30 mouse cellular contexts compared by ENCODE assay signal in the genomic region with DNA sequence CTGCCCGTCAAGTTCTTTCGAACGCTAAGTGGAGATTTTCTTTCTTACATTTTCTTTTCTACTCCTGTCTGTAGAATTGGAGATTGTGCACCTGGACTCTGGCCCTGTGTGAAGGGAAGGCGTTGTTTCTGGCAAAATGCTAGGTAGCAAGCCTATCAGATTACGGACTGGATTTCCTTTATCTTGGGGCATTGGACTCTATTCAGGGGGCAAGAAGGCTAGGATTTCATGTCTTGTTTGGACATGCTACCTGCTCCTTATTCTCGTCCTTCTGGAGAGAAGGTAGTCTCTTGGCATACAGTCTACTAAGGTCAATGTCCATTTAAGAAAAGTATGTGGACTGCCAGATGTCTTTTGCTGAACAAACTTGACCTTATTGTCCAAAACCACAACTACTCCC. TPM values are rescaled to one million over a fixed set of nuclear protein-coding genes. Genes with fewer than 3 reads are reported as not detected.
DNase-seq lines count a peak whose midpoint lies in the region; ATAC-seq and TF ChIP-seq lines count a peak whose summit lies in the region.
"Had no signal": no experiment of that assay in that cellular context is flagged by ENCODE, and none has a peak within 500 bp of the region (broad histone marks: within the 10 kb centered on the region; RNA-seq: fewer than 3 reads in every experiment).

No protein-coding gene starts in this region.

- H3K79me2 ChIP-seq in heart, adult 2 months (replicated peaks; ENCODE audit: control insufficient read depth, insufficient read depth, low read length), result no peaks in the 10 kb centered on the region

- WGBS in heart, adult 2 months, result 50% methylated on average over 6 of the region's 6 CpGs
- 39% methylated on average over 6 of the region's 6 CpGs for WGBS in kidney, postnatal 0 days
- WGBS in kidney, embryonic 14.5 days, result 46% methylated on average over 6 of the region's 6 CpGs
- 37% methylated on average over 6 of the region's 6 CpGs for WGBS in intestine, postnatal 0 days

- H3K27ac ChIP-seq in heart, adult 2 months, result peak overlapping the region; percentile 82
- H3K27ac ChIP-seq in kidney, postnatal 0 days, result no peak overlapping the region
- no peak overlapping the region for H3K27ac ChIP-seq in kidney, embryonic 14.5 days (ENCODE audit: low read depth, low read length)
- H3K27ac ChIP-seq in intestine, postnatal 0 days (ENCODE audit: low read depth, low read length), result no peak overlapping the region
- H3K27ac ChIP-seq: embryonic facial prominence, embryonic 12.5 days; forebrain, embryonic 15.5 days; heart, embryonic 13.5 days; liver, embryonic 12.5 days; stomach, postnatal 0 days had no signal

- H3K9ac ChIP-seq in heart, adult 2 months (ENCODE audit: low read depth, low read length), result no peak overlapping the region
- H3K9ac ChIP-seq in kidney, postnatal 0 days (ENCODE audit: low read depth, low read length), result no peak overlapping the region
- no peak overlapping the region for H3K9ac ChIP-seq in kidney, embryonic 14.5 days (ENCODE audit: low read depth, low read length)
- H3K9ac ChIP-seq in intestine, postnatal 0 days (ENCODE audit: low read depth, low read length), result no peak overlapping the region
- H3K9ac ChIP-seq: embryonic facial prominence, embryonic 12.5 days; forebrain, embryonic 15.5 days; heart, embryonic 13.5 days; liver, embryonic 12.5 days; liver, postnatal 0 days had no signal

- no peaks in the 10 kb centered on the region for H3K9me3 ChIP-seq in kidney, postnatal 0 days (replicated peaks; ENCODE audit: low read length)
- no peaks in the 10 kb centered on the region for H3K9me3 ChIP-seq in kidney, embryonic 14.5 days (ENCODE audit: control insufficient read depth, low read length)
- no peaks in the 10 kb centered on the region for H3K9me3 ChIP-seq in intestine, postnatal 0 days (ENCODE audit: control insufficient read depth)
- H3K9me3 ChIP-seq: embryonic facial prominence, embryonic 12.5 days; forebrain, embryonic 15.5 days; heart, embryonic 13.5 days; liver, embryonic 12.5 days had no signal

- DNase-seq in heart, adult 2 months, result no peak
- no peak for DNase-seq in heart, postnatal 25 days (ENCODE audit: low spot score)
- peak; percentile 8 for DNase-seq in kidney, adult 11 months
- DNase-seq in kidney, postnatal 10 days, result no peak
- DNase-seq in kidney, postnatal 0 days (ENCODE audit: low spot score), result peak; percentile 20
- no peak for DNase-seq in urinary bladder, adult 18-20 months (ENCODE audit: low spot score in 2 of 2)
- DNase-seq: adrenal gland, postnatal 14 days; cerebellum, adult 11-12 months; cerebellum, adult 9-11 months; embryo, embryonic 11 days; layer of hippocampus, postnatal 36 days; left cerebral cortex, postnatal 4 days; liver, postnatal 0 days; lung, postnatal 36 days; right cerebral cortex, postnatal 25 days; spleen, adult 18-20 months; thymus, adult 18-20 months; thymus, postnatal 25 days had no signal

- H3K27me3 ChIP-seq in heart, adult 2 months (ENCODE audit: control insufficient read depth, insufficient read depth, low read length), result no peaks in the 10 kb centered on the region
- no peaks in the 10 kb centered on the region; the same call in 1 of the 2 replicates for H3K27me3 ChIP-seq in kidney, postnatal 0 days (ENCODE audit: insufficient read depth, low read length)
- peaks cover 10% of the 10 kb centered on the region; the same call in 1 of the 2 replicates for H3K27me3 ChIP-seq in kidney, embryonic 14.5 days (ENCODE audit: control insufficient read depth, insufficient read depth, low read length)
- no peaks in the 10 kb centered on the region for H3K27me3 ChIP-seq in intestine, postnatal 0 days (replicated peaks; ENCODE audit: control insufficient read depth, insufficient read depth, low read length)
- H3K27me3 ChIP-seq: embryonic facial prominence, embryonic 12.5 days; forebrain, embryonic 15.5 days; heart, embryonic 13.5 days; liver, embryonic 12.5 days had no signal

- intact Hi-C loops in heart, adult 2 months (cut with DNase I), result no loop called here
- intact Hi-C loops in heart, postnatal 25 days (cut with DNase I), result no loop called here

- H3K4me2 ChIP-seq in kidney, postnatal 0 days (ENCODE audit: low read length), result no peak overlapping the region
- H3K4me2 ChIP-seq in kidney, embryonic 14.5 days (replicated peaks; ENCODE audit: low read depth, low read length), result no peak overlapping the region
- peak overlapping the region; percentile 28; the same call in 1 of the 2 replicates for H3K4me2 ChIP-seq in intestine, postnatal 0 days (replicated peaks; ENCODE audit: low read depth)
- H3K4me2 ChIP-seq: embryonic facial prominence, embryonic 12.5 days; forebrain, embryonic 15.5 days; heart, embryonic 13.5 days; liver, embryonic 12.5 days; midbrain, embryonic 11.5 days had no signal

- no peak for ATAC-seq in kidney, postnatal 0 days (replicated peaks; ENCODE audit: low FRiP score, low read depth)
- no peak for ATAC-seq in kidney, embryonic 14.5 days (ENCODE audit: low FRiP score, low TSS enrichment)
- no peak for ATAC-seq in intestine, postnatal 0 days
- ATAC-seq: forebrain, embryonic 15.5 days; hindbrain, embryonic 16.5 days; liver, embryonic 12.5 days; liver, postnatal 0 days; midbrain, embryonic 16.5 days; Patski had no signal

- peaks cover 5% of the 10 kb centered on the region; the same call in 1 of the 2 replicates for H3K36me3 ChIP-seq in heart, adult 2 months (ENCODE audit: control insufficient read depth, insufficient read depth, low read length)
- H3K36me3 ChIP-seq in kidney, postnatal 0 days (ENCODE audit: insufficient read depth, low read length), result no peaks in the 10 kb centered on the region
- no peaks in the 10 kb centered on the region for H3K36me3 ChIP-seq in kidney, embryonic 14.5 days (ENCODE audit: control insufficient read depth, insufficient read depth, low read length)
- H3K36me3 ChIP-seq in intestine, postnatal 0 days (ENCODE audit: control insufficient read depth, insufficient read depth), result no peaks in the 10 kb centered on the region
- H3K36me3 ChIP-seq: embryonic facial prominence, embryonic 12.5 days; forebrain, embryonic 15.5 days; heart, embryonic 13.5 days; liver, embryonic 12.5 days had no signal

- H3K4me3 ChIP-seq in heart, adult 2 months, result peak overlapping the region; percentile 11; the same call in 1 of the 2 replicates
- no peak overlapping the region for H3K4me3 ChIP-seq in kidney, postnatal 0 days (replicated peaks; ENCODE audit: low read depth, low read length)
- no peak overlapping the region for H3K4me3 ChIP-seq in kidney, embryonic 14.5 days (ENCODE audit: low read length)
- H3K4me3 ChIP-seq in intestine, postnatal 0 days (ENCODE audit: low read depth, low read length), result no peak overlapping the region
- H3K4me3 ChIP-seq: embryonic facial prominence, embryonic 12.5 days; forebrain, embryonic 15.5 days; heart, embryonic 13.5 days; liver, embryonic 12.5 days had no signal

- H3K4me1 ChIP-seq in heart, adult 2 months (ENCODE audit: control insufficient read depth, insufficient read depth, low read length), result peaks cover 1% of the 10 kb centered on the region; the same call in 1 of the 2 replicates
- no peaks in the 10 kb centered on the region for H3K4me1 ChIP-seq in kidney, postnatal 0 days (replicated peaks; ENCODE audit: insufficient read depth, low read length)
- H3K4me1 ChIP-seq in kidney, embryonic 14.5 days (ENCODE audit: control insufficient read depth, insufficient read depth, low read length), result peaks cover 5% of the 10 kb centered on the region; the same call in 1 of the 2 replicates
- H3K4me1 ChIP-seq in intestine, postnatal 0 days (replicated peaks; ENCODE audit: control insufficient read depth, insufficient read depth, low read length), result no peaks in the 10 kb centered on the region
- H3K4me1 ChIP-seq: embryonic facial prominence, embryonic 12.5 days; forebrain, embryonic 15.5 days; liver, embryonic 12.5 days had no signal

- TF ChIP-seq CTCF in heart, adult 2 months (IDR thresholded peaks at IDR 0.05), result no peak
- TF ChIP-seq CTCF in kidney, postnatal 0 days (IDR thresholded peaks at IDR 0.05; ENCODE audit: low read depth), result no peak
- TF ChIP-seq CTCF in intestine, postnatal 0 days (IDR thresholded peaks at IDR 0.05; ENCODE audit: low read depth), result no peak

- no peak for TF ChIP-seq EP300 in heart, adult 2 months (IDR thresholded peaks at IDR 0.05; ENCODE audit: insufficient read depth, low read depth, low read length)

- TF ChIP-seq POLR2A in heart, adult 2 months (IDR thresholded peaks at IDR 0.05; ENCODE audit: insufficient read depth, low read depth, low read length), result 0 out of 2 replicates have a peak, but pooled peaks have one; percentile 32

RNA-seq across cellular contexts. Expression of a gene that starts 21.0 kb away (rescaled TPM):
- 10 to 100 TPM; 25.0 to 48.7 TPM for total RNA-seq in heart, adult 2 months (2021)
- 10.1 and 25.8 TPM in 2 replicates for polyA plus RNA-seq in heart, adult 2 months (2012; rRNA removed)
- 10 to 100 TPM; 42.4 to 45.6 TPM for total RNA-seq in heart, postnatal 25 days (2021)
- 0.60 and 0.68 TPM in 2 replicates for polyA plus RNA-seq in kidney, postnatal 0 days (2015; fragmentation: Nextera tagmentation; extraction: Ambion mirVana)
- 0.68 and 1.4 TPM in 2 replicates for polyA plus RNA-seq in kidney, embryonic 14.5 days (2014; fragmentation: Nextera tagmentation; extraction: Ambion mirVana)
- 0.66 and 0.76 TPM in 2 replicates for polyA plus RNA-seq in intestine, postnatal 0 days (2015; fragmentation: Nextera tagmentation; extraction: Ambion mirVana)
- total RNA-seq: MEL had no signal

Comparison
In these comparisons a context has a peak if more than half of its experiments do, and no peak if none do; other contexts are left out.
1. DNase-seq: peak in kidney, adult 11 months (single experiment) and kidney, postnatal 0 days (single experiment); none in heart, adult 2 months (0 of 2), heart, postnatal 25 days (single experiment), kidney, postnatal 10 days (single experiment) and urinary bladder, adult 18-20 months (0 of 2).